Mouse (Mus musculus) MEL (cell line): ENCODE measurements around the gene Immp2l. TPM values are rescaled to one million over a fixed set of nuclear protein-coding genes. Genes with fewer than 3 reads are reported as not detected.
A peak's percentile ranks its signal among the peaks of the same experiment; 100 is the strongest.

Experiments
- DNase-seq: peaks from one replicate; pipeline ENCODE4 v3.0.0; 2011; ENCODE audit warnings: low read depth, low spot score
- H3K27ac ChIP-seq: 2 replicates; pipeline ENCODE4 v1.5.1; 2012; ENCODE audit warnings: low read depth, mild to moderate bottlenecking, control low read depth, low read length, moderate library complexity; ENCODE audit not compliant: control insufficient read depth
- H3K27me3 ChIP-seq, 2 experiments: fragments of 150-350 bp in 1 of 2; sonication (generic) in 1 of 2; 2 replicates each; pipeline ENCODE4 v1.6.1; 2012; ENCODE audit warnings: low read length in 2 of 2, mild to moderate bottlenecking in 2 of 2, improper control_type of control experiment in 1 of 2, moderate library complexity in 1 of 2; ENCODE audit not compliant: insufficient read depth in 2 of 2, control insufficient read depth in 1 of 2
- H3K36me3 ChIP-seq, 2 experiments: 2 replicates each; pipeline ENCODE4 v1.6.1; 2012 to 2014; ENCODE audit warnings: low read length in 2 of 2, improper control_type of control experiment in 1 of 2, inconsistent platforms in 1 of 2, mild to moderate bottlenecking in 1 of 2; ENCODE audit not compliant: insufficient read depth in 2 of 2, control insufficient read depth in 1 of 2
- H3K4me1 ChIP-seq, 2 experiments: fragments of 150-350 bp in 1 of 2; sonication (generic) in 1 of 2; 2 replicates each; pipeline ENCODE4 v1.6.1; 2012; ENCODE audit warnings: low read length in 2 of 2, improper control_type of control experiment in 1 of 2, mild to moderate bottlenecking in 1 of 2; ENCODE audit not compliant: insufficient read depth in 2 of 2, control insufficient read depth in 1 of 2
- H3K4me3 ChIP-seq, 2 experiments: fragments of 150-350 bp in 1 of 2; sonication (generic) in 1 of 2; 2 replicates each; pipeline ENCODE4 v1.5.1; 2012; ENCODE audit warnings: low read depth in 2 of 2, low read length in 2 of 2, mild to moderate bottlenecking in 2 of 2, moderate library complexity in 2 of 2, control low read depth in 1 of 2, improper control_type of control experiment in 1 of 2; ENCODE audit not compliant: control insufficient read depth in 1 of 2, insufficient read depth in 1 of 2
- H3K79me2 ChIP-seq: 2 replicates; pipeline ENCODE4 v1.6.1; 2012; ENCODE audit warnings: mild to moderate bottlenecking, low read length, moderate library complexity; ENCODE audit not compliant: control insufficient read depth, poor library complexity, insufficient read depth
- H3K9ac ChIP-seq: 2 replicates; pipeline ENCODE4 v1.6.1; 2012; ENCODE audit warnings: low read depth, mild to moderate bottlenecking, control low read depth, low read length, moderate library complexity; ENCODE audit not compliant: control insufficient read depth, poor library complexity, severe bottlenecking
- H3K9me3 ChIP-seq: fragments of 150-350 bp; sonication (generic); replicated peaks from 2 replicates; pipeline ENCODE4 v1.6.1; 2012; ENCODE audit warnings: mild to moderate bottlenecking, low read length, improper control_type of control experiment, moderate library complexity; ENCODE audit not compliant: insufficient read depth
- BHLHE40 ChIP-seq: IDR thresholded peaks from 2 replicates; pipeline ENCODE4 v1.6.1; 2012; ENCODE audit warnings: low read depth, mild to moderate bottlenecking, inconsistent platforms, low read length, improper control_type of control experiment, borderline replicate concordance
- CHD2 ChIP-seq: IDR thresholded peaks from 2 replicates; pipeline ENCODE4 v1.6.1; 2011; ENCODE audit warnings: low read length, improper control_type of control experiment
- CTCF ChIP-seq, 3 experiments: IDR thresholded peaks in 2 of 3; conservative IDR thresholded peaks in 1 of 3; 2 replicates each; pipeline ENCODE4 v1.5.1; 2011 to 2012; ENCODE audit warnings: low read length in 3 of 3, low read depth in 2 of 3, mild to moderate bottlenecking in 2 of 3, improper control_type of control experiment in 1 of 3, inconsistent platforms in 1 of 3, mixed read lengths in 1 of 3, moderate library complexity in 1 of 3; ENCODE audit not compliant: control insufficient read depth in 1 of 3, insufficient read depth in 1 of 3, poor library complexity in 1 of 3, severe bottlenecking in 1 of 3
- ELF1 ChIP-seq: IDR thresholded peaks from 2 replicates; pipeline ENCODE4 v1.6.1; 2014; ENCODE audit warnings: low read depth, mild to moderate bottlenecking, inconsistent platforms, low read length, improper control_type of control experiment, moderate library complexity
- ETS1 ChIP-seq: IDR thresholded peaks from 2 replicates; pipeline ENCODE4 v1.6.1; 2012; ENCODE audit warnings: low read depth, mild to moderate bottlenecking, inconsistent platforms, low read length, improper control_type of control experiment, moderate library complexity
- GATA1 ChIP-seq: IDR thresholded peaks from 2 replicates; pipeline ENCODE4 v1.6.1; 2011; ENCODE audit warnings: low read depth, low read length, improper control_type of control experiment
- HCFC1 ChIP-seq: IDR thresholded peaks from 2 replicates; pipeline ENCODE4 v1.6.1; 2012; ENCODE audit warnings: low read depth, mild to moderate bottlenecking, inconsistent platforms, low read length, improper control_type of control experiment, moderate library complexity
- MAFK ChIP-seq: IDR thresholded peaks from 2 replicates; pipeline ENCODE4 v1.6.1; 2011; ENCODE audit warnings: low read depth, mild to moderate bottlenecking, low read length, improper control_type of control experiment, borderline replicate concordance
- MXI1 ChIP-seq: IDR thresholded peaks from 2 replicates; pipeline ENCODE4 v1.6.1; 2011; ENCODE audit warnings: mild to moderate bottlenecking, low read depth, low read length, improper control_type of control experiment
- MYB ChIP-seq: IDR thresholded peaks from 2 replicates; pipeline ENCODE4 v1.6.1; 2011; ENCODE audit warnings: mild to moderate bottlenecking, low read depth, low read length, improper control_type of control experiment
- NRF1 ChIP-seq: IDR thresholded peaks from 2 replicates; pipeline ENCODE4 v1.6.1; 2014; ENCODE audit warnings: low read depth, mild to moderate bottlenecking, inconsistent platforms, low read length, improper control_type of control experiment, moderate library complexity; ENCODE audit not compliant: poor library complexity, insufficient read depth, severe bottlenecking
- POLR2AphosphoS2 ChIP-seq: IDR thresholded peaks from 2 replicates; pipeline ENCODE4 v1.6.1; 2011; ENCODE audit warnings: low read length, improper control_type of control experiment
- POLR2AphosphoS5 ChIP-seq: IDR thresholded peaks from 2 replicates; pipeline ENCODE4 v1.6.1; 2012; ENCODE audit warnings: low read depth, borderline replicate concordance, mild to moderate bottlenecking, inconsistent platforms, low read length, moderate library complexity, mixed read lengths
- RAD21 ChIP-seq: IDR thresholded peaks from 2 replicates; pipeline ENCODE4 v1.6.1; 2011; ENCODE audit warnings: mild to moderate bottlenecking, low read depth, low read length, improper control_type of control experiment
- SMC3 ChIP-seq: IDR thresholded peaks from 2 replicates; pipeline ENCODE4 v1.6.1; 2011; ENCODE audit warnings: low read depth, low read length, improper control_type of control experiment
- TAL1 ChIP-seq: IDR thresholded peaks from 2 replicates; pipeline ENCODE4 v1.6.1; 2012; ENCODE audit warnings: mild to moderate bottlenecking, inconsistent platforms, low read length, moderate library complexity, mixed read lengths
- USF1 ChIP-seq: IDR thresholded peaks from 2 replicates; pipeline ENCODE4 v1.6.1; 2014; ENCODE audit warnings: low read depth, mild to moderate bottlenecking, inconsistent platforms, low read length, improper control_type of control experiment, moderate library complexity
- ZC3H11A ChIP-seq: IDR thresholded peaks from 2 replicates; pipeline ENCODE4 v1.6.1; 2012; ENCODE audit warnings: low read depth, mild to moderate bottlenecking, inconsistent platforms, low read length, improper control_type of control experiment
- ZKSCAN1 ChIP-seq: IDR thresholded peaks from 2 replicates; pipeline ENCODE4 v1.6.1; 2012; ENCODE audit warnings: low read depth, mild to moderate bottlenecking, inconsistent platforms, low read length, improper control_type of control experiment, moderate library complexity
- ZNF384 ChIP-seq: IDR thresholded peaks from 2 replicates; pipeline ENCODE4 v1.6.1; 2012; ENCODE audit warnings: low read depth, mild to moderate bottlenecking, inconsistent platforms, low read length, improper control_type of control experiment
- polyA plus RNA-seq, 2 experiments: library from polyadenylated mRNA; stranded (reverse) in 1 of 2; unstranded in 1 of 2; fragments of >175 nt in 1 of 2; fragments of >200 nt in 1 of 2; gene quantifications; 2 replicates each; pipeline versions ENCODE4 v1.2.1 to v1.2.4; 2012; ENCODE audit warnings: low replicate concordance in 2 of 2, low read depth in 1 of 2; ENCODE audit not compliant: insufficient read length in 2 of 2, insufficient read depth in 1 of 2, missing spikeins in 1 of 2
- total RNA-seq: library from RNA; depleted of rRNA; stranded (reverse); fragments of 300-350 nt; gene quantifications from 2 replicates; pipeline ENCODE4 v1.2.3, GENCODE M21; 2012

The Immp2l gene
- total and polyA plus RNA-seq, 3 experiments: 4.0 to 5.0 TPM; not detected in 1

DNA sequence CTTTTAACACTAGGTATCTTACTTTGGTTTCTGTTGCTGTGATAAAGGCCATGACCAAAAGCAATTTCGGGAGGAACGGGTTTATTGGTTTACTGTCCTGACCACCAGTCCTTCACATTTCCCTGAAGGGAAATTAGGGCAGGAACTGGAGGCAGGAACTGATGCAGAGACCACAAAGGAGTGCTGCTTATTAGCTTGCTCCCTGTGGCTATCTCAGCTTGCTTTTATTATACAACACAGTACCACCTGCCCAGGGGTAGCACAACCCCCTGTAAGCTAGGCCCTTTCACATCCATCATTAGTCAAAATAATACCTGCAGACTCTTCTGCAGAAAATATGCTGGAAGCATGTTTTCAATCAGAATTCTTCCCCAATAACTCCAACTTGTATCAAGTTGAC, 844.4 kb downstream of the Immp2l start:
- Histone ChIP-seq H3K9me3 (no peaks in the 10 kb centered on the region), H3K79me2 (no peaks in the 10 kb centered on the region), H3K4me1 (peaks cover 0 to 2% of the 10 kb centered on the region in 2 experiments; a peak in 1 of 4 replicates), H3K36me3 (no peaks in the 10 kb centered on the region), H3K27me3 (no peaks in the 10 kb centered on the region), H3K4me3 (no peak overlapping the region), H3K27ac (no peak overlapping the region), H3K9ac (no peak overlapping the region)
- TF ChIP-seq POLR2AphosphoS2 (no peak), ETS1 (no peak), USF1 (no peak), ELF1 (no peak), ZKSCAN1 (no peak), MYB (no peak), MXI1 (no peak), POLR2AphosphoS5 (no peak), NRF1 (no peak), SMC3 (no peak), GATA1 (no peak), RAD21 (no peak), CHD2 (no peak), MAFK (no peak), HCFC1 (no peak)
- no peak for DNase-seq

GRCm38 (mm10) chr12:41874015-41874414, 850.1 kb downstream of the Immp2l start:
- H3K27ac ChIP-seq: no peak overlapping the region
- peaks cover 4 to 17% of the 10 kb centered on the region in 2 experiments for H3K4me1 ChIP-seq
- no peaks in the 10 kb centered on the region for H3K9me3 ChIP-seq
- TF ChIP-seq SMC3 (peak; percentile 47), RAD21 (peak; percentile 78), ETS1 (no peak), MYB (no peak), GATA1 (no peak), TAL1 (no peak), ZKSCAN1 (no peak), HCFC1 (no peak), BHLHE40 (no peak), ZC3H11A (peak; percentile 59), ZNF384 (0 out of 2 replicates have a peak, but pooled peaks have one; percentile 28), CTCF (IDR thresholded peaks at IDR 0.05 in 2 of 3, conservative IDR thresholded peaks at IDR 0.05 in 1 of 3; ENCODE audit: control insufficient read depth in 1 of 3, insufficient read depth in 1 of 3, low read depth in 2 of 3, low read length in 3 of 3, poor library complexity in 1 of 3, severe bottlenecking in 1 of 3) (peak in 2 of 3 experiments; percentile 38 to 57; a peak in 5 of 6 replicates)
- H3K9ac ChIP-seq: no peak overlapping the region
- H3K4me3 ChIP-seq: no peak overlapping the region
- H3K27me3 ChIP-seq: no peaks in the 10 kb centered on the region
- DNase-seq: peak; percentile 29
- H3K36me3 ChIP-seq: peaks cover 0 to 20% of the 10 kb centered on the region in 2 experiments; a peak in 2 of 4 replicates
- H3K79me2 ChIP-seq: no peaks in the 10 kb centered on the region
